ENCODE assay signal across 8 mouse cellular contexts in genomic region chr17:56292531-56293222, GRCm38 (mm10). TPM values are rescaled to one million over a fixed set of nuclear protein-coding genes. Genes with fewer than 3 reads are reported as not detected.
DNase-seq lines count a peak whose midpoint lies in the region; TF ChIP-seq lines count a peak whose summit lies in the region.

Plin3 (minus strand) TSS chr17:56292873.

- TF ChIP-seq CTCF in liver, adult 2 months (IDR thresholded peaks at IDR 0.05; ENCODE audit: low read depth, low read length) = no peak
- TF ChIP-seq CTCF in bone marrow, adult 2 months (IDR thresholded peaks at IDR 0.05; ENCODE audit: control insufficient read depth, insufficient read depth, low read length) = no peak
- no peak for TF ChIP-seq CTCF in heart, adult 2 months (IDR thresholded peaks at IDR 0.05)

- TF ChIP-seq POLR2A in liver, adult 2 months (IDR thresholded peaks at IDR 0.05; ENCODE audit: extremely low read depth, insufficient read depth, low read length) = no peak
- TF ChIP-seq POLR2A in bone marrow, adult 2 months (IDR thresholded peaks at IDR 0.05; ENCODE audit: borderline replicate concordance, control insufficient read depth, low read depth, low read length) = no peak
- peak; percentile 33; the same call in 1 of the 2 replicates for TF ChIP-seq POLR2A in heart, adult 2 months (IDR thresholded peaks at IDR 0.05; ENCODE audit: insufficient read depth, low read depth, low read length)

- intact Hi-C loops in heart, adult 2 months (cut with DNase I) = no loop called here

- no peaks in the 10 kb centered on the region for H3K36me3 ChIP-seq in liver, adult 2 months (ENCODE audit: control insufficient read depth, insufficient read depth, low read length)
- no peaks in the 10 kb centered on the region for H3K36me3 ChIP-seq in heart, adult 2 months (ENCODE audit: control insufficient read depth, insufficient read depth, low read length)

- H3K9ac ChIP-seq in liver, adult 2 months (ENCODE audit: low read depth, low read length) = no peak within 1 kb of the TSS
- no peak within 1 kb of the TSS for H3K9ac ChIP-seq in heart, adult 2 months (ENCODE audit: low read depth, low read length)

- no peak for DNase-seq in liver, adult 2 months (ENCODE audit: extremely low read depth, low read depth, low spot score)
- no peak for DNase-seq in liver
- peak in 1 of 2 experiments; percentile 70 for DNase-seq in heart, adult 2 months
- DNase-seq in large intestine, adult 2 months (ENCODE audit: low read depth, low spot score) = no peak
- peak; percentile 95 for DNase-seq in skeletal muscle tissue, adult 2 months (ENCODE audit: low read depth, low spot score)
- no peak for DNase-seq in right cerebral cortex, postnatal 14 days
- DNase-seq in kidney, adult 9 months = no peak

- H3K4me3 ChIP-seq in liver, adult 2 months (ENCODE audit: insufficient read depth, low read depth, low read length) = no peak within 1 kb of the TSS
- H3K4me3 ChIP-seq in bone marrow, adult 2 months (replicated peaks; ENCODE audit: control insufficient read depth, low read depth, low read length) = no peak within 1 kb of the TSS
- H3K4me3 ChIP-seq in heart, adult 2 months = no peak within 1 kb of the TSS

- WGBS in liver, adult 2 months = 83% methylated on average over 4 of the region's 4 CpGs
- WGBS in bone marrow, adult 2 months = 66% methylated on average over 4 of the region's 4 CpGs
- 76% methylated on average over 4 of the region's 4 CpGs for whole genome bisulfite sequencing in heart, adult 2 months
- 90% methylated on average over 4 of the region's 4 CpGs for WGBS in large intestine, adult 2 months

- no peaks in the 10 kb centered on the region for H3K27me3 ChIP-seq in liver, adult 2 months (ENCODE audit: control insufficient read depth, insufficient read depth, low read length)
- no peaks in the 10 kb centered on the region for H3K27me3 ChIP-seq in heart, adult 2 months (ENCODE audit: control insufficient read depth, insufficient read depth, low read length)

- H3K27ac ChIP-seq in liver, adult 2 months (replicated peaks; ENCODE audit: insufficient read depth, low read depth, low read length) = no peak within 1 kb of the TSS
- H3K27ac ChIP-seq in bone marrow, adult 2 months (ENCODE audit: control insufficient read depth, insufficient read depth, low read depth, low read length, poor library complexity) = peak within 1 kb of the TSS; percentile 45
- H3K27ac ChIP-seq in heart, adult 2 months = peak within 1 kb of the TSS; percentile 90

- H3K4me1 ChIP-seq in liver, adult 2 months (ENCODE audit: control insufficient read depth, insufficient read depth, low read length) = peaks cover 11% of the 10 kb centered on the region
- H3K4me1 ChIP-seq in bone marrow, adult 2 months (ENCODE audit: control insufficient read depth, insufficient read depth, low read length) = peaks cover 9% of the 10 kb centered on the region
- peaks cover 5% of the 10 kb centered on the region for H3K4me1 ChIP-seq in heart, adult 2 months (ENCODE audit: control insufficient read depth, insufficient read depth, low read length)

- peak; percentile 100 for TF ChIP-seq EP300 in heart, adult 2 months (IDR thresholded peaks at IDR 0.05; ENCODE audit: insufficient read depth, low read depth, low read length)

- no peaks in the 10 kb centered on the region; the same call in 1 of the 2 replicates for H3K79me2 ChIP-seq in liver, adult 2 months (ENCODE audit: control insufficient read depth, insufficient read depth, low read length)
- H3K79me2 ChIP-seq in heart, adult 2 months (replicated peaks; ENCODE audit: control insufficient read depth, insufficient read depth, low read length) = no peaks in the 10 kb centered on the region

RNA-seq across cellular contexts. Expression of gene Plin3, which starts in this region (rescaled TPM):
- 23.0 and 28.1 TPM in 2 replicates for total RNA-seq in liver, adult 2 months (2014; rRNA removed)
- polyA plus RNA-seq in liver, adult 2 months (2012; rRNA removed) = 20.6 and 21.5 TPM in 2 replicates
- polyA plus RNA-seq in bone marrow, adult 2 months (2011; ENCODE audit: insufficient read depth, insufficient read length, low replicate concordance, missing spikeins) = 10.9 and 29.6 TPM in 2 replicates
- 100 to 1,000 TPM; 160 to 221 TPM for total RNA-seq in heart, adult 2 months (2021)
- 65.6 and 66.2 TPM in 2 replicates for polyA plus RNA-seq in heart, adult 2 months (2012; rRNA removed)
- polyA plus RNA-seq in large intestine, adult 2 months (2012; rRNA removed) = 81.6 and 154 TPM in 2 replicates
